Mouse (Mus musculus): ENCODE results near the gene Gipr.
A peak's percentile ranks its signal among the peaks of the same experiment; 100 is the strongest.
"Not testable (repeated sequence)": the region's sequence is repeated elsewhere in the genome, so short reads cannot be mapped to it uniquely, and the experiment has no call there.

Gipr gene

DNA sequence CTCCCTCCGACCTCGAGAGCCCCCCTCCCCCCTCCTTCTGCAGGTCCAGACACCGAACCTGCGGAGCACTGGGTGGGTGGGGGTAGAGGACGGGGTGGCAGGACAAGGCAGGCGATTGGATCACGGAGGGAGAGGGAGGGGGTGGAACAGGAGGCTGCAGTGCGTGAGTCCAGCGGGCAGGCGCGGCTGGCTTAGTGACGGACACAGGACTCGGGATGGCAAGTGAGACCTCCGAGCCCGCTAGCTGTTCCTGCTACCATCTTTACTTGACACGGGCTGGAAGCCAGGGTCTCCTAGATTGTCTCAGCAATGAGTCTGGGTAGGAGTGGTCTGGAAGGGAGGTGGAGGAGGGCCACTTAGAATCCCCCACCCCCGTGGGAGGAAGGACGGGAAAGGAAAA lies 12.1 kb upstream of the Gipr start:
- peak in 1 of 2 experiments; percentile 38 for DNase-seq

GRCm38 (mm10) chr7:19177216-19177615 lies 11.3 kb upstream of the Gipr start:
- DNase-seq: no peak

DNA sequence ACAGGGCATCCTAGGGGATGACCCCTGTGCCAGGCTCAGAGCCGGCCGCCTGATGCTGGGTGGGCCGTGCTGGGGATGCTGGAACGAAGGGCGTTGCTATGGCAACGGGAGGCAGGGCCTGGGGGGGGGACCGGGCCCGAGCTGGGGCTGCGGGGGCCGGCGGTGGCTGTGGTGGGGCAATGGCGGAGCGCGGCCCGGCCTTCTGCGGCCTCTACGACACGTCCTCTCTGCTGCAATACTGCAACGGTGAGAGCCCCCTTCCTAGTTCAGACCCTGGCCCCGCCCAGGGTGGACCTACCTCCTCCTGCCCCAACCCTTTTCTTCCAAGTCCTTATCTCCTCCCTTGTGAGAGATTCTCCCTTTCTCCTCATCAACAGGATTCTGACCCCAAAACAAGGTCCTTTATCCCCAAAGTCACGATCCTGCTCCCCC lies 10.6 kb upstream of the Gipr start:
- DNase-seq: no peak

- DNase-seq: peak; percentile 71 to 77
These were observed 10.0 kb upstream of the Gipr start, which contains the start of gene Eml2 for GRCm38 (mm10) chr7:19175708-19176515. Gene Eml2 (plus strand): TSS chr7:19176421.

GRCm38 (mm10) chr7:19172874-19173273 lies 6.9 kb upstream of the Gipr start:
- peak; percentile 63 to 73 for DNase-seq

GRCm38 (mm10) chr7:19171831-19172230 lies 5.9 kb upstream of the Gipr start:
- peak in 1 of 2 experiments; percentile 38 for DNase-seq

DNA sequence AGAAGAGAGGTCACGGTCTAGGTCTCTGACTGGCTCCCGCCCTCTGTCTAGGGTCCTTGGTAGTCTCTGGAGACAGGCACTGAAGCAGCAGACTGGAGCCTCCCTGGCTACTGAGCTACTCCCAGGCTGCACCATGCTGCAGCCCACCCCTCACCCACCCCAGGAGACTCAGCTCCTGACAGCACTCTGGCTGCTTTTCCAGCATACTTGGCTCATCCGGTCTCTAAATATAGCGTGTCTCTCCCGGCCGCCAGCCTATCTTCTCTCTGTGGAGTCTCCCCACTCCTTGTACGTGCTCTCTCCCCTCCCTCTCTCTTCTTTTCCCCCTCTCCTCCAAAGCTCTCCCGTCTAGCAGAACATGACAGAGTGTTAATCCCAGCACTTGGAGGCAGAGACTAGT lies 4.2 kb upstream of the Gipr start:
- DNase-seq: no peak

DNA sequence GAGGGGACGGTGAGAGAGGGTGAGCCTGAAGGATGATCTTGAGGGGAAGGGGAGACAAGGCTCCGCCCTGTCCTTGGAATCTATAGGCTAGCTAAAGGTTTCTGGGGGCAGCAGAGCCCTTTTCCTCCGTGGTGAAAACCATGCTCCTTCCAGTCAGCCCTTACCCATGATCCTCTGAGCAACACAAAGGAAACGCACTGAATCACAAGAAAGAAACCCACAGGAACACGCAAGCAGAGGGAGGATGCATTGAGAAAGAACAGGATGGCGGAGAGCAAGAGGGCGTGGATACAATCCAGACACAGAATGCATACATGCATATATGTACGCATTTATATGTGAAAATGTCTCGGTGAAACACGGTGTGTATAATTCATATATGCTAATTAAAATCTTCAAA lies 3.6 kb upstream of the Gipr start:
- no peak for DNase-seq

DNA sequence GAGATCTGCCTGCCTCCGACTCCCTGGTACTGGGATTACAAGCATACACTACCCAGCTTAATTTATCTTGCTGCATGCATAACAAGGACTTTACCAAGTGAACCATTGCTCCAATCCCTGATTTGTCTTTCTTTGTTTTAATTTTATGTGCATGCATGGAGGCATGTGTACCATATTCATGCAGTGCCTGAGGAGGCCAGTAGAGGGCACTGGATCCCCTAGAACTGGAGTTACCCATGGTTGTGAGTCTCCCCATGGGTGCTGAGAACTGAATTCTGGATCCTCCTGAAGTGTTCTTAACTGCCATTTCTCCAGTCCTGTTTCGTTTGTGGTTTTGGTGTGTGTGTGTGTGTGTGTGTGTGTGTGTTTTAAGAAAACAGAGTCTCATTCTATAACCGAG lies 1.1 kb upstream of the Gipr start:
- DNase-seq: no peak

- no peak for DNase-seq
These were observed 949 bp downstream of the Gipr start for GRCm38 (mm10) chr7:19164978-19165377.

GRCm38 (mm10) chr7:19164189-19164588 lies 1.7 kb downstream of the Gipr start:
- no peak for DNase-seq

- DNase-seq: no peak
These were observed 2.2 kb downstream of the Gipr start for GRCm38 (mm10) chr7:19163752-19164151.

- no peak for DNase-seq
These were observed 3.0 kb downstream of the Gipr start for GRCm38 (mm10) chr7:19162928-19163327.

- DNase-seq: no peak
These were observed 5.8 kb downstream of the Gipr start for GRCm38 (mm10) chr7:19160115-19160514.

DNA sequence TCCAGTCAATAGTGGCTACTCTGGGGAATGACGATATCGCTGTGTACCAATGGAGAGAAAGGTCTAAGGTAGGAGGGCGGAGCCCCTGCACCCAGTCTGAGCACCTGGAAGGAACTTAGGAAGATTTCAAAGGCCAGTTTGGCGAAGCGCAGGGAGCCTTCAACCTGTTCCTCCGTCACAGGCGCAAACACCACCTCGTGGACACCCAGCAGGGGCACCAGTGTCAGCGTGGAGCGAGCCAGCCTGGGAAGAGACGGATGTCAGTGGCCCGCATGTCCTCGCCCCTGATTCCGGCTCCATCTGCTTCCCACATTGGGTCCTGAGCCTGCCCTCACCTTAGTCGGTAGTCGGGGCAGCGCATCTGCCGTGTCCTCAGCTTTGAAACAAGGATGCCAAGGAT lies 6.5 kb downstream of the Gipr start:
- DNase-seq: peak in 1 of 2 experiments; percentile 21

GRCm38 (mm10) chr7:19158601-19159000 lies 7.3 kb downstream of the Gipr start:
- DNase-seq: no peak

- peak; percentile 97 to 98 for DNase-seq
These were observed 8.6 kb downstream of the Gipr start for GRCm38 (mm10) chr7:19157160-19157800.

GRCm38 (mm10) chr7:19155825-19156475 lies 10.0 kb downstream of the Gipr start:
- DNase-seq: no peak

GRCm38 (mm10) chr7:19154796-19155195 lies 11.1 kb downstream of the Gipr start:
- peak in 1 of 2 experiments; percentile 29 for DNase-seq

- not testable (repeated sequence) for DNase-seq
These were observed 14.8 kb downstream of the Gipr start for GRCm38 (mm10) chr7:19151121-19151520.

DNA sequence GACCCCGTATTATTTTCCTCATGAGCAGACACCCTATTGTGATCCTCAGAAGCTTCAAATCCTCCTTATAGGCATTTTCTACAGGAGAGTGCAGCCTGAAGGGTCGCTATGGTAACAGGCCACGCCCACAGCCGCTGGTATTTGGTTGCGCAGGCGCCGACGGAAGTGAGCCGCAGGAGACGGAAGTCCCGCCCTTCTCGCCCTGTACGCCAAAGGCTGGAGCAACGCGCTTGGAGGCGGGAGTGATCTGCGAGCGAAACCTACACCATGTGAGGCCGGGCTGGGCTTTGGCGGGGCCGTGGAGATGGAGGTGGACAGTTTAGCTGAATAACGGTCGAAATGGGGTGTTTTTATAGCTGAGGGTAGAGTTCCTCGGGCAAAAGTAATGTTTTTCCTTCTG lies 16.3 kb downstream of the Gipr start, which contains the start of gene Snrpd2:
Snrpd2 (plus strand) TSS at position 97 of the 400 bp plus-strand sequence.
- DNase-seq: peak; percentile 97 to 99

DNA sequence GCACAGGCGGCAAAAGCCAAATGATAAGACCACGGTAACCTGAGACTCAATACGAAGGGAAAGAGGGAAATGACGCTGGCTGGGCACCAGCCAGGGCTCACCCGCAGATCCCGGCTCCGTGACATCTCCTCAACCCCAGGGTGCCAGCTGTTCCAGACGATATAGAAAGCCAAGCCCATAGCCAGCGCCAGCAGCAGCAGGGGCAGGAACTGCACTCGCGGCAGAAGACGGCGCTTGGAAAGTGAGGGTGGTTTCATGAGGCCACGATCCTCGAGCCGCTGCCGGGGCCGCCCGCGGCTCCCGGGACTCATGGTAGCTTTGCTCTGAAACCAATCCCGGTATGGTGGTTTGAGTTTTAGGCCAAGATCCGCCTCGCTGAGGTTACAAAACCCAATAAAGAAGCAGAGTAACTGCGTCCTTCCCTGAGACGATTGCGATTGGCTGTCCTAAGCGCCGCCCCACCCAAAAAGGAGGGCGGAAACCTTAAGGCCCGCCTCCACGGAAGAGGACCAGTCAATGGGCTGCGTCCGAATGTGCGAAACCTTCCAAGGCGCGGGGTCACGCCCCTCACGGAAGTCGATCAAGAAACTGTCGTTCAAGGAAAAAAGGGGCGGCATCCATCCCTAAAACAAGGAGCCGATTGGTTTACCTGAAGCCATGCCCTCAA lies 16.9 kb downstream of the Gipr start, which contains the start of gene Qpctl:
Qpctl (minus strand) TSS at position 417 of the 667 bp plus-strand sequence.
- DNase-seq: peak; percentile 95 to 96
